Mouse (Mus musculus) stomach, embryonic 14.5 days (tissue): Measurements from ENCODE around the gene Fubp1. TPM values are rescaled to one million over a fixed set of nuclear protein-coding genes. Genes with fewer than 3 reads are reported as not detected.
A peak's percentile ranks its signal among the peaks of the same experiment; 100 is the strongest.
"Not testable (repeated sequence)": the region's sequence is repeated elsewhere in the genome, so short reads cannot be mapped to it uniquely, and the experiment has no call there.

Source experiments
- ATAC-seq: fragments of 200-750 bp; cut with Nextera tagmentation; 2 replicates; pipeline ENCODE4 v1.8.0; 2017; ENCODE audit warnings: low read depth, moderate TSS enrichment; ENCODE audit not compliant: insufficient number of reproducible peaks, insufficient read depth, low FRiP score
- H3K27ac ChIP-seq: fragments of 300-500 bp; sonication (generic); 2 replicates; pipeline ENCODE4 v1.5.1; 2014; ENCODE audit warnings: mild to moderate bottlenecking, low read length, moderate library complexity, mixed read lengths
- H3K27me3 ChIP-seq: fragments of 300-500 bp; sonication (generic); 2 replicates; pipeline ENCODE4 v1.6.1; 2014; ENCODE audit warnings: low read length, control low read depth, mixed read lengths; ENCODE audit not compliant: control insufficient read depth, insufficient read depth
- H3K36me3 ChIP-seq: fragments of 300-500 bp; sonication (generic); 2 replicates; pipeline ENCODE4 v1.6.1; 2014; ENCODE audit warnings: mild to moderate bottlenecking, control low read depth, low read length, moderate library complexity, mixed read lengths; ENCODE audit not compliant: control insufficient read depth, insufficient read depth
- H3K4me1 ChIP-seq: fragments of 300-500 bp; sonication (generic); 2 replicates; pipeline ENCODE4 v1.6.1; 2014; ENCODE audit warnings: low read length, control low read depth, mixed read lengths; ENCODE audit not compliant: control insufficient read depth, insufficient read depth
- H3K4me2 ChIP-seq: fragments of 300-500 bp; sonication (generic); replicated peaks from 2 replicates; pipeline ENCODE4 v1.6.1; 2014; ENCODE audit warnings: low read depth, low read length, control low read depth
- H3K4me3 ChIP-seq: fragments of 300-500 bp; sonication (generic); 2 replicates; pipeline ENCODE4 v1.5.1; 2014; ENCODE audit warnings: low read depth, low read length, control low read depth
- H3K9ac ChIP-seq: fragments of 300-500 bp; sonication (generic); replicated peaks from 2 replicates; pipeline ENCODE4 v1.6.1; 2014; ENCODE audit warnings: low read depth, mild to moderate bottlenecking, control low read depth, low read length, moderate library complexity, mixed read lengths
- H3K9me3 ChIP-seq: fragments of 300-500 bp; sonication (generic); 2 replicates; pipeline ENCODE4 v1.6.1; 2016; ENCODE audit warnings: low read depth, low read length, control low read depth; ENCODE audit not compliant: control insufficient read depth
- WGBS: fragments of 180-500 bp; shearing (Covaris S2); extraction: QIAGEN DNeasy Blood & Tissue Kit; methylation state at CpG from one replicate; pipeline ENCODE4 v1.1.7; 2014; 5-methylcytosine and 5-hydroxymethylcytosine counted together
- polyA plus RNA-seq: library from polyadenylated mRNA; unstranded; fragments of >200 nt; fragmentation: Nextera tagmentation; extraction: Ambion mirVana; gene quantifications from 2 replicates; pipeline ENCODE4 v1.2.1, GENCODE M21; 2014

The Fubp1 gene
- polyA plus RNA-seq, 1 experiment from 2014 or later: 265 TPM

DNA sequence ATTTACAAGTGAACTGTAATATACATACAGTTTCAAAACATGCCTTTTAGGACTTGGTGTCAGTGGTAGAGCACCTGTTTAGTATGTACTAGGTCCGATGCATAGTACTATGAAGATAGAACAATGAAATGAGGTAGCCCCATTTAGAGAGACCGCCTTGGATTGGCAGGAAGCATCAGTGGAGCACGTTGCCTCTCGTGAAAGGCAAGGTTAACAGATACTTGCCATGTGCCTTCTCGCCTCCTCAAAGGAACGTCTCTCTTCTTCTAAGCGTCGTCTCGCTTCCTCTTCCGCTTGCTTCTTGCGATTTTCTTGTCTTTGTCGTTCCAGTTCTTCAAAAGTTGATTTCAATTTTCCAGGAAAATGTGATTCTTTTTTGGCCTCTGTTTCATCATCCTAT lies 37.5 kb downstream of the Fubp1 start:
- 90% methylated on average over 12 of the region's 12 CpGs for whole genome bisulfite sequencing
- no peaks in the 10 kb centered on the region for H3K27me3 ChIP-seq
- no peak for ATAC-seq
- no peak overlapping the region for H3K27ac ChIP-seq
- no peaks in the 10 kb centered on the region for H3K4me1 ChIP-seq
- no peak overlapping the region for H3K9ac ChIP-seq
- no peaks in the 10 kb centered on the region for H3K36me3 ChIP-seq
- no peak overlapping the region for H3K4me2 ChIP-seq
- H3K9me3 ChIP-seq: no peaks in the 10 kb centered on the region
- no peak overlapping the region for H3K4me3 ChIP-seq

DNA sequence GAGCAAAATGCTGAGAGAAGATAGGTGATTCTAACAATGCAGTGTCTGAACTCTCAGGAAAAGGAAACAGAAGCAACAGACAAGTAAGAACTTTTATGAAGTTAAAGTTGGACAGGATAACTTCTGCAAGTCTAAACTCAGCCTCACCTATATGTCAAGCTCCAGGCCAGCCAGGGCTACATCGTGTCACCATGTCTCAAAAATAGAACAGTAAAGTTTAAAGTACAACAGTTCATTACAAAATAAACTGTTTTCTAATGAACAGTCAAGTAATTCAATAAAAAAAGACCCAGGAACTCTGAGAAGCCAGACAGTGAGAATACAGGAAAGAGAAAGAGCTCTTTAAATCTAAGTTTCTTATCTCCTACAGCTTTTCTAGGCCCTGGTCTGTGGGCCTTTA lies 40.3 kb downstream of the Fubp1 start:
- H3K9me3 ChIP-seq: no peaks in the 10 kb centered on the region
- no peak overlapping the region for H3K27ac ChIP-seq
- no peak overlapping the region for H3K9ac ChIP-seq
- no peak for ATAC-seq
- no peaks in the 10 kb centered on the region for H3K27me3 ChIP-seq
- no peak overlapping the region for H3K4me2 ChIP-seq
- no peak overlapping the region for H3K4me3 ChIP-seq
- H3K4me1 ChIP-seq: no peaks in the 10 kb centered on the region
- WGBS: 87% methylated on average over 1 of the region's 1 CpGs
- H3K36me3 ChIP-seq: no peaks in the 10 kb centered on the region

DNA sequence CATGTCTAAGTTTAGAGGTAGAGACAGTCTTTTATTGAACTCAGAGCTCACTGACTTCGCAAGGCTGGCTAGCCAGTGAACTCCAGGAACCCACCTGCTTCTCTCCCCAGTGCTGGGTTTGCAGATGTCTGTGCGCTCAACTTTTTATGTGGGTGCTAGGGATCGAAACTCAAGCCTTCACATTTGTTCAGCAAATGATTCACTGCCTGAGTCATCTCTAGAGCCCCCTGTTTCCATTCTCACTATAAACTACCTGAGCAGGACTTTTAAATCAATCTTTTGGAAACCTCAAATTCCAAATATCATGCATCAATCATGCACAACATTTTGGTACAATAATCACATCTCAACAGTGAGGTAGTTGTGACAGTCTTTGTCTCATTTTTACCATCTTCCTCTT lies 47.3 kb downstream of the Fubp1 start:
- no peaks in the 10 kb centered on the region for H3K27me3 ChIP-seq
- no peaks in the 10 kb centered on the region for H3K36me3 ChIP-seq
- 83% methylated on average over 3 of the region's 3 CpGs for WGBS
- no peak overlapping the region for H3K4me3 ChIP-seq
- no peak overlapping the region for H3K9ac ChIP-seq
- ATAC-seq: no peak
- no peaks in the 10 kb centered on the region for H3K9me3 ChIP-seq
- no peak overlapping the region for H3K27ac ChIP-seq
- no peak overlapping the region for H3K4me2 ChIP-seq
- H3K4me1 ChIP-seq: 0 out of 2 replicates have a peak, but pooled peaks cover 7% of the 10 kb centered on the region

DNA sequence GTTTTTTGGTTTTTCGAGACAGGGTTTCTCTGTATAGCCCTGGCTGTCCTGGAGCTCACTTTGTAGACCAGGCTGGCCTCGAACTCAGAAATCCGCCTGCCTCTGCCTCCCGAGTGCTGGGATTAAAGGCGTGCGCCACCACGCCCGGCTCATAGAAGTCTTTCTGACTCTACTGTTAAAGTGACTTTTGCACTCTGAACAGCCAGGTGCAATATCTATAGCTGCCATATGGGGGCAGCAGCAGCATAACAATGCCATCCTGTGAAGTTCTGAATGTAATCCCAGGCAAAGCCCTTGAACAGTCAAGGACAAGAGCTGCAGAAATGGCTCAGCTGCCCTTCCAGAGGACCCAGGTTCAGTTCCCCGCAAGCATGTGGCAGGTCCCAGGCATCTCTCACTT lies 49.2 kb downstream of the Fubp1 start:
- not testable (repeated sequence) for H3K27me3 ChIP-seq, H3K36me3 ChIP-seq, H3K9ac ChIP-seq, H3K9me3 ChIP-seq, H3K4me2 ChIP-seq, H3K4me3 ChIP-seq, H3K4me1 ChIP-seq, ATAC-seq, H3K27ac ChIP-seq
- 34% methylated on average over 7 of the region's 9 CpGs for WGBS

DNA sequence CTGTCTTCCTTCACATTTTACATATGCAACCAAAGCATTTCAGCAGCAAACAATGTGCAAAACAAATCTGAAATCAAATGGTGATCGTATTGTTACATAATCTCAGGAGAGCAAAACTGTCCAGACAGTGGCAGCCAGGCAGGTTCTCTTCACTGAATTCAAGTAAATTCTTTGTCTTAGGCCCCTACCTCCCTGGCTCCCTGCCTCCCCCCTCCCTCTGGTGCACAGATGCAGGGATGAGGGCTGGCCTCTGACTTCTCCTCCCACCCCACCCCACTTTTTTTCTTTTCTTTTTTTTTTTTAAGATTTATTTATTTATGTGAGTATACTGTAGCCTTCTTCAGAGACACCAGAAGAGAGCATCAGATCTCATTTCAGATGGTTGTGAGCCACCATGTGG lies 50.1 kb downstream of the Fubp1 start:
- H3K4me3 ChIP-seq: no peak overlapping the region
- H3K4me2 ChIP-seq: no peak overlapping the region
- no peaks in the 10 kb centered on the region for H3K27me3 ChIP-seq
- H3K4me1 ChIP-seq: 0 out of 2 replicates have a peak, but pooled peaks cover 7% of the 10 kb centered on the region
- H3K9me3 ChIP-seq: no peaks in the 10 kb centered on the region
- H3K9ac ChIP-seq: no peak overlapping the region
- H3K36me3 ChIP-seq: no peaks in the 10 kb centered on the region
- ATAC-seq: no peak
- H3K27ac ChIP-seq: no peak overlapping the region
- WGBS: 97% methylated on average over 1 of the region's 1 CpGs

DNA sequence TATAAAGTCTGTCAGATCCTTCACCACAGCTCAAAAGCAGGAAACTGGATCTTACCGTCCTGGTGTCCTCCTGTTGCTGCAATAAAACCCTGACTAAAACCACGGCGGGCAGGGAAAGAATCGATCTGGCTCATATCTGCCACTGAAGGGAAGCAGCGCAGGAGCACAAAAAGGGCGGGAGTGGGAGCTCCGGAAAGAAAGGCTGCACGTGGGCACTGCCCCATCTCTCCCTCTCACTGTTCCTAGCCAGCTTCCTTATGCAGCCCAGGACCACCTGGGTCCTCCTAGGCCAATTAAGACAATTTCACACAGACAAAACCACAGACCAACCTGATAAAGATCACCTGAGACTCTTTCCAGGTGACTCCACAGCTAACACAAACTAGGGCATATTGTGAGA lies 51.2 kb downstream of the Fubp1 start:
- H3K9me3 ChIP-seq: no peaks in the 10 kb centered on the region
- no peaks in the 10 kb centered on the region for H3K36me3 ChIP-seq
- no peak overlapping the region for H3K4me3 ChIP-seq
- peaks cover 11% of the 10 kb centered on the region; the same call in 1 of the 2 replicates for H3K4me1 ChIP-seq
- H3K9ac ChIP-seq: 0 out of 2 replicates have a peak overlapping the region, but pooled peaks have one; percentile 10
- no peak overlapping the region for H3K4me2 ChIP-seq
- 58% methylated on average over 8 of the region's 8 CpGs for WGBS
- no peak for ATAC-seq
- no peaks in the 10 kb centered on the region for H3K27me3 ChIP-seq
- H3K27ac ChIP-seq: no peak overlapping the region

DNA sequence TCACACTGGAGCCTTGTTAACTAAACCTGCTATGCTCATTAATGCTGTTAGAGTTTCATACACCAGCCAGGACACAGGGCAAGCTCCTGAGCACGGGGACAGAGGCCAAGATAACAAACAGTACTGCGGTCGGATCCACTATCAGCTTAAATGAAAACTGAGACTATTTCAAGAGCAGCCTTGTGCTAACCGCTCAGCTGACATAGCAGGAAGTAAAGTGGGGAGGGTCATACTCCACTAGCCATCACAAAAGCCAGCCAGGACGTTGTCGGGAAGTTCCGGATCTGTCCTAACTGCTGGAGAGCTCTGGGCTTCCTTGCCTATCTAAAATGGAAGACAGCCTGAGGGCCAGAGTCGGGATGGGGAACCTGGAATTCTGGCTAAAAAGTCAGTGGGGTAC lies 51.7 kb downstream of the Fubp1 start:
- Histone ChIP-seq H3K4me1 (peaks cover 13% of the 10 kb centered on the region; the same call in 1 of the 2 replicates), H3K9ac (no peak overlapping the region), H3K36me3 (no peaks in the 10 kb centered on the region), H3K4me3 (no peak overlapping the region), H3K27ac (no peak overlapping the region), H3K27me3 (no peaks in the 10 kb centered on the region), H3K9me3 (no peaks in the 10 kb centered on the region), H3K4me2 (no peak overlapping the region)
- WGBS: 45% methylated on average over 8 of the region's 8 CpGs
- ATAC-seq: no peak

DNA sequence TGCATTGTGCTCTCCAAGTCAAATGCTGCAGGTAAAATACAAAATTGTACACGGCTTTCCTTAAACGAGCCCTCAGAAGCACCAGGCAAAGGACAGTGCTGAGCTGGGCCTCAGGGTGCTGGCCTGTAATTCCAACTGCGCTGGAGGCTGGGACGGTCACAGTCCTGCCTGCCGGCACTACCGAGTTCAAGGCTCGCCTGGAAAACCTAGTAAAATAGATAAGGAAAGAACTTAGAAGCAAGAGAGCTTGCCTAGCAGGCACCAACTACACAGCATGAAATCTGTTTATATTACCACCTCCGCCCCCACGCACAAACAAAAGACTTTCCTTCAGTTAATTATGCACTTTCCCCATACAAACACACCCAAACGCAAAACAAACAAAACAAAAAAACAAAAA lies 54.2 kb downstream of the Fubp1 start:
- H3K4me1 ChIP-seq: peaks cover 13% of the 10 kb centered on the region; the same call in 1 of the 2 replicates
- H3K4me2 ChIP-seq: peak overlapping the region; percentile 91
- no peak overlapping the region for H3K27ac ChIP-seq
- no peak for ATAC-seq
- peak overlapping the region; percentile 57 for H3K4me3 ChIP-seq
- 52% methylated on average over 10 of the region's 10 CpGs for WGBS
- H3K9me3 ChIP-seq: no peaks in the 10 kb centered on the region
- H3K9ac ChIP-seq: no peak overlapping the region; the same call in 1 of the 2 replicates
- no peaks in the 10 kb centered on the region for H3K27me3 ChIP-seq
- no peaks in the 10 kb centered on the region for H3K36me3 ChIP-seq

DNA sequence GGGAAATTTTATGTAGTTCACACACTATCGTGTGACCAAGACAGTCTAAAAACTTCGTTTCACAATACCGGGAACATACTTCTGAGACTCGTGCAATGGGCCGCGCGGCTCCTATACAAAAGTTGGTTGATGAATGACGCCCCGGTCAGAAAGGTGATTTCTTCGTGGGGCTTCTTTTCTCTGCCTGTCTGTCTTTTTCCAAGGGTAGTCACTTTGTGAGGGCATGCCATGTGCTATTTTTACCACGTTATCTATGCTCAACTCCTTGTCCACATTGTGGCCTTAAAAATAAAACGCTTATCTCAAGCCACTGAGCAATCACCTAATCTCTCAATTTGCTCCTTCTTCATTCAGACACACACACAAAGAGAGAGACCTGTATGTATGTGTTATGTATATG lies 54.6 kb downstream of the Fubp1 start:
- no peaks in the 10 kb centered on the region for H3K36me3 ChIP-seq
- peak overlapping the region; percentile 57 for H3K4me3 ChIP-seq
- peak overlapping the region; percentile 63; the same call in 1 of the 2 replicates for H3K9ac ChIP-seq
- 40% methylated on average over 12 of the region's 12 CpGs for WGBS
- H3K9me3 ChIP-seq: no peaks in the 10 kb centered on the region
- no peak for ATAC-seq
- H3K27ac ChIP-seq: no peak overlapping the region; the same call in 1 of the 2 replicates
- peak overlapping the region; percentile 91 for H3K4me2 ChIP-seq
- peaks cover 13% of the 10 kb centered on the region; the same call in 1 of the 2 replicates for H3K4me1 ChIP-seq
- H3K27me3 ChIP-seq: no peaks in the 10 kb centered on the region
